Mouse (Mus musculus) intestine, embryonic 15.5 days (tissue): ENCODE measurements around the gene Pde4b. TPM values are rescaled to one million over a fixed set of nuclear protein-coding genes. Genes with fewer than 3 reads are reported as not detected.

Experiments
- ATAC-seq: fragments of 200-750 bp; cut with Nextera tagmentation; 2 replicates; pipeline ENCODE4 v1.8.0; 2017; ENCODE audit warnings: moderate TSS enrichment, moderate library complexity
- H3K27ac ChIP-seq: fragments of 300-500 bp; sonication (generic); 2 replicates; pipeline ENCODE4 v1.5.1; 2015; ENCODE audit warnings: mild to moderate bottlenecking, inconsistent platforms
- H3K27me3 ChIP-seq: fragments of 300-500 bp; sonication (generic); replicated peaks from 2 replicates; pipeline ENCODE4 v1.6.1; 2015; ENCODE audit warnings: inconsistent platforms
- H3K36me3 ChIP-seq: fragments of 300-500 bp; sonication (generic); 2 replicates; pipeline ENCODE4 v1.6.1; 2015; ENCODE audit warnings: inconsistent platforms
- H3K4me1 ChIP-seq: fragments of 300-500 bp; sonication (generic); replicated peaks from 2 replicates; pipeline ENCODE4 v1.6.1; 2015; ENCODE audit warnings: inconsistent platforms
- H3K4me2 ChIP-seq: fragments of 300-500 bp; sonication (generic); replicated peaks from 2 replicates; pipeline ENCODE4 v1.6.1; 2015; ENCODE audit warnings: mild to moderate bottlenecking, inconsistent platforms
- H3K4me3 ChIP-seq: fragments of 300-500 bp; sonication (generic); replicated peaks from 2 replicates; pipeline ENCODE4 v1.5.1; 2015; ENCODE audit warnings: inconsistent platforms
- H3K9ac ChIP-seq: fragments of 300-500 bp; sonication (generic); 2 replicates; pipeline ENCODE4 v1.6.1; 2015; ENCODE audit warnings: inconsistent platforms
- H3K9me3 ChIP-seq: fragments of 300-500 bp; sonication (generic); 2 replicates; pipeline ENCODE4 v1.6.1; 2016; ENCODE audit warnings: inconsistent platforms
- WGBS: fragments of 180-500 bp; shearing (Covaris S2); methylation state at CpG from one replicate; pipeline ENCODE4 v1.1.7; 2015; 5-methylcytosine and 5-hydroxymethylcytosine counted together
- polyA plus RNA-seq: library from polyadenylated mRNA; unstranded; fragments of >200 nt; fragmentation: Nextera tagmentation; extraction: Ambion mirVana; gene quantifications from 2 replicates; pipeline ENCODE4 v1.2.1, GENCODE M21; 2015

The Pde4b gene
- polyA plus RNA-seq, 1 experiment from 2014 or later = 13.4 TPM

DNA sequence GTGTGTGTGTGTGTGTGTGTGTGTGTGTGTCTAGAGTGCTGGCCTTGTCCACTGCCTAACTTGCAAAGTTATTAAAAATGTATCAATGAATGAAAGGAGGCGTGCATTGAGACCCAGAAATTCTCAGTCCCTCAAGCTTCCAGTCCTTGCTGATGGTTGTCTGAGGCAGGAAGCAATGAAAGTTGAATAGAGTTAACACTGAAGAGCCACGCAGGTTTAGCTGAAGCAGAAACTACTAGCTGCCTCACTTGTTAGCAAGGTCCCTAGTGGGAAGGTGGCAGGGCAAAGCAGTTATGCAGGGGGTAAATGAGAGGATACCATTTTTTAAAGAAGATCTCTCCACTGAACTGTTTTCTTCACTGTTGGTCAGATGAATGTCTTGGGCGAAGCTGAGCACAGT is 485.2 kb downstream of the Pde4b start:
- H3K4me2 ChIP-seq = peak overlapping the region; percentile 28
- H3K9ac ChIP-seq = no peak overlapping the region
- 0 out of 2 replicates have a peak overlapping the region, but pooled peaks have one; percentile 8 for H3K4me3 ChIP-seq
- peaks cover 13% of the 10 kb centered on the region for H3K4me1 ChIP-seq
- no peaks in the 10 kb centered on the region for H3K9me3 ChIP-seq
- 61% methylated on average over 3 of the region's 3 CpGs for WGBS
- no peaks in the 10 kb centered on the region for H3K36me3 ChIP-seq
- no peaks in the 10 kb centered on the region for H3K27me3 ChIP-seq
- no peak for ATAC-seq
- H3K27ac ChIP-seq = no peak overlapping the region

GRCm38 (mm10) chr4:102573361-102573781 is 486.0 kb downstream of the Pde4b start:
- H3K9me3 ChIP-seq = no peaks in the 10 kb centered on the region
- H3K4me2 ChIP-seq = peak overlapping the region; percentile 28; the same call in 1 of the 2 replicates
- H3K27me3 ChIP-seq = no peaks in the 10 kb centered on the region
- H3K4me1 ChIP-seq = peaks cover 9% of the 10 kb centered on the region
- H3K9ac ChIP-seq = no peak overlapping the region
- H3K36me3 ChIP-seq = no peaks in the 10 kb centered on the region
- H3K27ac ChIP-seq = no peak overlapping the region
- no peak for ATAC-seq
- H3K4me3 ChIP-seq = no peak overlapping the region
- 81% methylated on average over 4 of the region's 4 CpGs for WGBS

DNA sequence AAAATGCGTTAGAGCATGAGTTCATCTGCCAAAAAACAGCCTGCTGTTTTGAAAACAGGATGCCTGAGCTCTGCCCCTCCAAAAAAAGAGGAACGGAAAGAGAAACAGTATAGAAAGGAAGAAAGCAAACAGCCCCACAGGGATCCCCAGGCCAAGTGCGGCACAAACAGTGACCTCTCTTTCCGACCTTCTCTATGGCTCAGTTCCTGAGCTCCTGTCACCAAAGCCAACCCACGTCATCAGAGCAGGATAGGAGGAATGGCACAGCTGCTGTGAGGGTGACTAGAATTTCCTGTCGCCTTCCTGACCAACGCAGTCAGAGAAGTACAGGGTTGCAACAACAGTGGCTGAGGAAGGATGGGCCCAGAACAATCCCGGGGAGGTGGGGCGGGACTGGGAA is 486.9 kb downstream of the Pde4b start:
- no peak for ATAC-seq
- no peak overlapping the region for H3K4me2 ChIP-seq
- WGBS = 57% methylated on average over 9 of the region's 9 CpGs
- H3K4me3 ChIP-seq = no peak overlapping the region
- H3K4me1 ChIP-seq = peaks cover 2% of the 10 kb centered on the region
- H3K27me3 ChIP-seq = no peaks in the 10 kb centered on the region
- H3K27ac ChIP-seq = no peak overlapping the region
- no peaks in the 10 kb centered on the region for H3K9me3 ChIP-seq
- no peak overlapping the region for H3K9ac ChIP-seq
- no peaks in the 10 kb centered on the region for H3K36me3 ChIP-seq

- Histone ChIP-seq H3K27me3 (no peaks in the 10 kb centered on the region), H3K4me3 (no peak overlapping the region), H3K27ac (no peak overlapping the region), H3K4me1 (no peaks in the 10 kb centered on the region; the same call in 1 of the 2 replicates), H3K9ac (no peak overlapping the region), H3K36me3 (no peaks in the 10 kb centered on the region), H3K9me3 (no peaks in the 10 kb centered on the region), H3K4me2 (no peak overlapping the region)
- ATAC-seq = no peak
- WGBS = 82% methylated on average over 10 of the region's 10 CpGs
Observed at GRCm38 (mm10) chr4:102574666-102575254, 487.4 kb downstream of the Pde4b start.

GRCm38 (mm10) chr4:102576109-102576508 is 488.8 kb downstream of the Pde4b start:
- H3K27ac ChIP-seq = no peak overlapping the region
- no peaks in the 10 kb centered on the region for H3K27me3 ChIP-seq
- WGBS = 86% methylated on average over 6 of the region's 6 CpGs
- H3K4me1 ChIP-seq = no peaks in the 10 kb centered on the region
- no peak overlapping the region for H3K4me2 ChIP-seq
- no peak for ATAC-seq
- no peaks in the 10 kb centered on the region for H3K9me3 ChIP-seq
- no peak overlapping the region for H3K4me3 ChIP-seq
- no peaks in the 10 kb centered on the region for H3K36me3 ChIP-seq
- no peak overlapping the region for H3K9ac ChIP-seq

- H3K27ac ChIP-seq = no peak overlapping the region
- no peak overlapping the region for H3K4me3 ChIP-seq
- no peak for ATAC-seq
- no peaks in the 10 kb centered on the region for H3K27me3 ChIP-seq
- H3K4me2 ChIP-seq = no peak overlapping the region
- H3K9me3 ChIP-seq = no peaks in the 10 kb centered on the region
- no peaks in the 10 kb centered on the region for H3K36me3 ChIP-seq
- no peaks in the 10 kb centered on the region for H3K4me1 ChIP-seq
- no peak overlapping the region for H3K9ac ChIP-seq
- 85% methylated on average over 14 of the region's 14 CpGs for WGBS
Observed at GRCm38 (mm10) chr4:102577636-102578035, 490.3 kb downstream of the Pde4b start.

- Histone ChIP-seq H3K9ac (no peak overlapping the region), H3K27me3 (no peaks in the 10 kb centered on the region), H3K27ac (no peak overlapping the region), H3K4me1 (no peaks in the 10 kb centered on the region), H3K4me2 (no peak overlapping the region), H3K36me3 (no peaks in the 10 kb centered on the region), H3K9me3 (no peaks in the 10 kb centered on the region), H3K4me3 (no peak overlapping the region)
- 83% methylated on average over 4 of the region's 4 CpGs for WGBS
- no peak for ATAC-seq
Observed at GRCm38 (mm10) chr4:102579051-102579450, 491.7 kb downstream of the Pde4b start.

- Histone ChIP-seq H3K4me3 (no peak overlapping the region), H3K27ac (no peak overlapping the region), H3K9ac (no peak overlapping the region), H3K4me2 (no peak overlapping the region), H3K27me3 (no peaks in the 10 kb centered on the region), H3K9me3 (no peaks in the 10 kb centered on the region), H3K4me1 (0 out of 2 replicates have a peak, but pooled peaks cover 2% of the 10 kb centered on the region), H3K36me3 (no peaks in the 10 kb centered on the region)
- ATAC-seq = no peak
- WGBS = 49% methylated on average over 2 of the region's 2 CpGs
Observed at GRCm38 (mm10) chr4:102579746-102580145, 492.4 kb downstream of the Pde4b start.

DNA sequence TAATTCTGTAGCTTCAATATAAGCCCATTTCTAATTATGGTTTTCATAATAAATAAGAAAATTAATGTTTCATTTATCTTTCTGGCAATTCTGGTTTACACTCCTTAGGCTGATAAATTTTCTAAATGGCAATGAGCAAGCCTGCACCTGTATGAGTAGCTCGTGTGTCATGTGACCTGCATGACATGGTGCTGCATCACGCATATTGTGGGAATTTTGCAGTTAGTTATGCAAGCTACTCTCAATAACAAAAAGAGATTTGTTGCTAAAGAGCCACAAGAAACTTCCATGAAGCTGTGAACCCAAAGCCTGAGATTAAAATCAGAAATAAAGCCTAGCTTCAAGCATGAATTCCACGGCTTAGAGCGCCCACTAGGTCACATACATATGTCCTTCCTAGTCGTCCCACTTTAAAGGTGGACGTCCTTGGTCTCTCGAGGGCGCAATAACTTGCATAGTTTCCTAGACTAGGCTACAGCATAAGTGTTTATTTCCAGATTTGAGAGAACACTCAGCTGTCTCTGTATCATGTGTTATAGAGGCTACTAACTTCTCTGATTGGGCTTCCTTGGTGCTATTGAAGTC is 494.9 kb downstream of the Pde4b start:
- no peak for ATAC-seq
- H3K36me3 ChIP-seq = no peaks in the 10 kb centered on the region
- WGBS = 78% methylated on average over 8 of the region's 8 CpGs
- H3K9me3 ChIP-seq = no peaks in the 10 kb centered on the region
- H3K9ac ChIP-seq = no peak overlapping the region
- no peak overlapping the region for H3K27ac ChIP-seq
- 0 out of 2 replicates have a peak, but pooled peaks cover 4% of the 10 kb centered on the region for H3K4me1 ChIP-seq
- H3K4me3 ChIP-seq = no peak overlapping the region
- no peaks in the 10 kb centered on the region for H3K27me3 ChIP-seq
- no peak overlapping the region for H3K4me2 ChIP-seq

DNA sequence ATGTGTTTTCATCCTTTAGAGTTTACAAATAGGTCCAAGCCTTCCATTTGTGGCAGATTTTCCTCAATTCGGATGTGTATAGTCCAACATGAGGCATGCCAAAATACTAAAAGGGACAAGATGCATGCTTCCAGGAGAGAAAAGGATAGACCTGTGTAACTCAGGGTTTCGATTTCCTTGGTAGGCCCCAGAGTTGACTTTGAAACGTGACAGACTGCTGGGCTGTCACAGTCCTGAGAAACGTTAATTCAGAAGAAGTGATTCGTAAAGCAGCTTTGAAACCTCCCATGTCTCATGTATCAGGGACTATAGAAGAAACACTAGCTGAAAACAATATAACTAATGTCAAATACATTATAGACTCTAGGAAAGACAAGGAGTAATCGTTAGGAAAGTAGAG is 495.6 kb downstream of the Pde4b start:
- 0 out of 2 replicates have a peak, but pooled peaks cover 4% of the 10 kb centered on the region for H3K4me1 ChIP-seq
- 75% methylated on average over 6 of the region's 6 CpGs for WGBS

DNA sequence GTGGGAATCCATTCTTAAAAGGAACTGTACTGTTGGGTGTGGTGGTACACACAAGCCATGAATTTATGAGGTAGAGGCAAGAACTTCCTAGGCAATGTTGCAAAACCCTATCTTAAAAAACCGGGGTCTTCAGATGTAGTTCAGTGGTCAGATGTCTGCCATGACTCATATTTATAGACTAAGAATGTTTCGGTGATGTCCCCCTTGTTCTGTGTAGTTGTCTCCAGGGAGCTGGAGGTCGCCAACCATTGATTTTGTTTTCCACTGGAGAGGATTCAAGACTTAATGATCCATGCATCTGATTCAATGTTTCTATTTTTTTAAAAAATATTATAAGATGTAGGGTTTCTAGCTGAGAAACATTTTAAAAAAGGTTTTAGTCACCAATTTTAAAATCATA is 496.1 kb downstream of the Pde4b start:
- Histone ChIP-seq H3K9ac (no peak overlapping the region), H3K4me3 (no peak overlapping the region), H3K4me1 (0 out of 2 replicates have a peak, but pooled peaks cover 4% of the 10 kb centered on the region), H3K4me2 (no peak overlapping the region), H3K27ac (no peak overlapping the region), H3K36me3 (no peaks in the 10 kb centered on the region), H3K27me3 (no peaks in the 10 kb centered on the region), H3K9me3 (no peaks in the 10 kb centered on the region)
- WGBS = 83% methylated on average over 3 of the region's 3 CpGs
- ATAC-seq = no peak

More for the DNA sequence above, 495.6 kb downstream of the Pde4b start:
- no peak overlapping the region for H3K9ac ChIP-seq
- H3K4me2 ChIP-seq = no peak overlapping the region
- ATAC-seq = no peak
- no peak overlapping the region for H3K27ac ChIP-seq
- H3K9me3 ChIP-seq = no peaks in the 10 kb centered on the region
- H3K36me3 ChIP-seq = no peaks in the 10 kb centered on the region
- no peak overlapping the region for H3K4me3 ChIP-seq
- no peaks in the 10 kb centered on the region for H3K27me3 ChIP-seq

DNA sequence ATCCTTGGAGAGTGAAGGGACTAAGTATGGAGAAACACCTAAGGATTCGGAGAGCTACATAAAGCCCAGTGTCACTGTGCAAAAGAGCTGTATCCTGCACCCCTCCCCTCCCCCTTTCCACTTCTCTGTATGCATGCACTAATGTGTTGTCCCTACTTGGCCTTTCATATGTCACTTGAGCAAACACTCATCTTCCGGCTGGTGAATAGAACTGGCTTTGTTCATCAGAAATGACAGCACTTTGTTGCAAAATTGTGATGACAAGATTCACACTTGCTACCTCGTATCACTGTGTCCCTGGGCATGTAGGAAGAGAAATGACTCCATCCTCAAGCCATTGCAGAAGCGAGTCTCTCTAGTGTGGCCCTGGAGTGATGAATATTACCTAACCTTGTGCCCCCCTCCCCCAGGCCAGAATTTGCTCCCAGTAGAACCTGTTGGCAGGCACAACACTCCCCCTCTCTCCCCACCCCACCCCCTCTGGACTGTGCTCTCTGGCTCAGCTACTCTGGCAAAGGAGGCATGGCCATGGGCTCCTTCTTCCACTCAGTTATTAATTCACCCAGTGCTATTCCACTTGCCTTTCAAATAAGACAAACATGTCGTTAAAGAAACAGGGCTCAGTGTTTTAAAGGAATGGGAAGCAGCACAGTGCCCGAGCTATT is 497.4 kb downstream of the Pde4b start:
- no peak overlapping the region for H3K4me3 ChIP-seq
- peaks cover 10% of the 10 kb centered on the region; the same call in 1 of the 2 replicates for H3K4me1 ChIP-seq
- no peaks in the 10 kb centered on the region for H3K27me3 ChIP-seq
- 38% methylated on average over 6 of the region's 6 CpGs for WGBS
- no peak overlapping the region for H3K4me2 ChIP-seq
- ATAC-seq = peak; percentile 76
- H3K9me3 ChIP-seq = no peaks in the 10 kb centered on the region
- H3K27ac ChIP-seq = no peak overlapping the region
- H3K36me3 ChIP-seq = no peaks in the 10 kb centered on the region
- no peak overlapping the region for H3K9ac ChIP-seq
